Mouse (Mus musculus) MN1 (cell line): ENCODE measurements around the gene Zc3h7a.
"Not testable (repeated sequence)": the region's sequence is repeated elsewhere in the genome, so short reads cannot be mapped to it uniquely, and the experiment has no call there.

Experiments used
- DNase-seq: peaks from one replicate; pipeline ENCODE4 v3.0.0-alpha.2; 2016; ENCODE audit warnings: low spot score

Gene Zc3h7a

DNA sequence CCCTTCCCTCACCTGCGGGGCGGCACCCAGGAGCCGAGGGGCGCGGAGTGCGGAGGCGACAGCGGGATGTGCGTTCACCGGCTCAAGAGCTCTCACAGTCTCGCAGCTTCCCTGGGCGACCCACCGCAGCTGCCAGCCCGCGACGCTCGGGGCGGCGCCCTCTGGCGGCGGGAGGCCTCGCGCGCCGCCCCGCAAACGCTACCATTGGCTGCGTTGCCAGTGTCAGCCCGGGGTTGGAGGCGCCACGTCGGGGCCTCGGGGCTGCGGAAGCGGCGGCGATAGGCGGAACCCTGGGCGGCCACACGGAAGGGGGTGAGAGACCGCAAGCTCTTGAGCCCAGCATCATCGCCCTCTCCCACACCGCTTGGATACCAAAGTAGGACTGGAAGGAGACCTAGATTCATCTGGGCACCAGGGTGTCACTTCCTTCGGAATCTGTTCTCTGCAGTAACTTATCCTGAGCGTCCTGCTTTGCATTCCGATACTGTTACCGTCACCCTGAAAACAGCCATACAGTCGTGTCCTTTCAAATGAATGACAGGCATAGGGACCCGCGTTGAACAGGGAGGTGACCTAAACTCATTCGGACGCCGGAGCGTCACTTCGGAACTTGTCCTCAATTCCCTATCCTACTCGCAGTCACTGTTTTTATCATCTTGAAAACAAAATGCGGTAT lies at the start of gene Zc3h7a:
TSS of gene Zc3h7a (minus strand) at position 186 of the 676 bp plus-strand sequence.
- DNase-seq: peak; percentile 93

GRCm38 (mm10) chr16:11217801-11218200 lies 41.6 kb upstream of the Zc3h7a start:
- DNase-seq: no peak

DNA sequence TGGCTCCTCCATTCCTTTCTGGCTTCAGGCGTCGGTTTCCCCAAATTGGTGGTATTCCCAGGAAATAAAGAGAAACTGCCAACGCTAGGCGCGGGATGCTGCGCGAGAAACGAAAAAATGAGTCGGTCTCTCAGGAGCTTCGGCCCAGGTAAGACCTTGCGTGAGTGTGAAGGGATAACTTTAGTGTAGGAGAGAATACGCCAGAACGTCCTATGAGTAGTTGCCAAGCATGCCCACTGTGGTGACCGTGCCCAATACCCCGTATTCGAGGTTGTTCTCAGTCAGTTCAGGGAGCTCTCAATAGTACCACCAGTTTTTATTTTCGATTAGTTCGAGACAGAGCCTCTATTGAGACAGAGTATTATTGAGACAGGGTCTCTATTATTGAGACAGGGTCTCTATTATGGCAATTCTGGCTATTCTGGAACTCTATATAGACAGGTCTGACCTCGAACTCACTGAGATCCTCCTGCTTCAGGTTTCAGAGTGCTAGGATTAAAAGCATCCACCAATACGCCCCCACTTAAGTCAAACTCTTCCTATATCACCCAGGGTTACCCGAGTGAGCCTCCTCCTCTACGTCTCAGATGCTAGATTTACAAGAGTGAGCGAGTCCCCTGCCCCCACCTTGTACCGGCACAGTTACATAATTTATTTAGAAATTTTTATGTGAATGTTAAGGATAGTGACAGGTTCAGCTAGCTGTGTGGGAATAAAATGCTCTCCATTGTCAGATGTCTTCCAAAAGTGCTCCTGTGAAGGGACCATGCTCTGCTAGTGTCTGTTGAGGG lies 27.6 kb upstream of the Zc3h7a start:
- peak; percentile 14 for DNase-seq

GRCm38 (mm10) chr16:11202571-11203554 lies 26.7 kb upstream of the Zc3h7a start, which contains the start of gene Rsl1d1:
Gene Rsl1d1 (minus strand): TSS chr16:11203331.
- peak; percentile 96 for DNase-seq

- DNase-seq: no peak
These were observed 25.7 kb upstream of the Zc3h7a start for GRCm38 (mm10) chr16:11201740-11202394.

GRCm38 (mm10) chr16:11200247-11200646 lies 24.1 kb upstream of the Zc3h7a start:
- no peak for DNase-seq

DNA sequence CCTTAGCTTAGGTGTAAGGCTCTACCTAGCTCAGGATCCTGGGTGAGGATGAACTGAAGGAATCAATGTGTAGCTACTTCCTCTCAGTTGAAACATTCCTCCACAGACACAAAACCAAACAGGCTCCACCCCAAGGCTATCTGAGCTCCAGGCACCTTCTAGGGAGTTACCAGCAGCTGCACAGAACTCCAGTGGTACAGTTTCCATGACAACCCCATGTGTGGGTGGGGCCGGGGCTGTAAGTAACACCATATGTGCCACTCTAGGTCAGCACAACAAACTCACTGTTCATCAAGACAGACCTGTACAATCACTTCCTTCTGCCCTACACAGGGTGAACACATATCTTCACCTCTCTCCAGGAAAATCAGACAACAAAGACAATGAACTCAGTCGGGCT lies 22.3 kb upstream of the Zc3h7a start:
- peak; percentile 45 for DNase-seq

DNA sequence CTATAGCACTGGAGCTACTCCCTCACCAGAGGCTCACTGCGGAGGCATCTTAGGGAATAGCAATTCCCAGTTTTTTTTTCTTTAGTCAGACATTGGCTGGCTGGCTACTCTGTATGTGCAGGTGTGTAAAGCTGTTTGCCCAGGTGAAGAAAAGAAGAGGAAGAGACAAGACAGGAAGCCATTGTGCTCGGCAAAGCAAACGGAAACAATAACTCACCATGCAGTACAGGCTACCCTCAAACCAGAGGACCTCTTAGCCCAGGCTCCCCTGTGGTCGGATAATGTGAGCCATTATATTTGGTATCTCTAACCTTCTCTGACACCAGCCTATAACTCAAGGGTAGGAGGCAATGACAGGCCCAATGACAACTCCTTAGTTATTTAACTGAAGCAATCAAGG lies 20.9 kb upstream of the Zc3h7a start:
- no peak for DNase-seq

DNA sequence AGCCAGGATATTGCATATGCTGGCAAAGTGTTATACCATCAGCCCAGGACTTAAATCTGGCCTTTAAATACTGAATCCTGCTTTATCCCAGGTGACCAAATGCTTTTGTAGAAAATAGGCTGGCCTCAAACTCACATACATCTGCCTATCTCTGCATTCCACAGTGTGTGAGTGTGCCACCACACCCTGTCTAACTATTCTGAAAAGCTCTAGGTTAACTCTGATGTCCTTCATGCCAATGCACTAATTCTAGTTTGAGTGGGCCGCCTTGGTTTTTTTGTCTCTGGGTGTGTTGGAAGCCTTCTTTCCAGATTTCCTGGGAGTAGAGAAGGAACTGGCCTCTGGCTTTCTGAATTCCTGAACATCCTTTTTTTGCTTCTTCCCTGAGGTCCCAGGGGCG lies 17.0 kb upstream of the Zc3h7a start:
- no peak for DNase-seq

DNA sequence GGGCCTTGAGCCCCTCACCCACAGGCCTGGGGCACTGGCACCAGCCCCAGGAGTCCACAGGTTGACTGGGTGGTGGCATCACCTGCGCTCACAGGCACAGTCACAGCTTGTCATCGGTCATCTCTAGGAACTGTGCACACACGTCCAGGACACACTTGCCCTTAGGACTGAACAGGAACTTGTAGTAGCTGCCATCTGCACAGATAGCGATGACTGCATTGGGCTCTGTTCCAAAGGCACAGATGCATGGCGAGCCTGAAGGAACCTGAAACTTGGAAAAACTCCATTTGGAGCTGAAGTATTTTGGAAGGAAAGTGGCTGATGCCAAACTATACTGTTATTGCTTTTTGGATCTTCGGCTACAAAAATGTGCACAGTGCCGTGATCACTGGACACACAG lies 14.0 kb upstream of the Zc3h7a start:
- DNase-seq: peak; percentile 15

DNA sequence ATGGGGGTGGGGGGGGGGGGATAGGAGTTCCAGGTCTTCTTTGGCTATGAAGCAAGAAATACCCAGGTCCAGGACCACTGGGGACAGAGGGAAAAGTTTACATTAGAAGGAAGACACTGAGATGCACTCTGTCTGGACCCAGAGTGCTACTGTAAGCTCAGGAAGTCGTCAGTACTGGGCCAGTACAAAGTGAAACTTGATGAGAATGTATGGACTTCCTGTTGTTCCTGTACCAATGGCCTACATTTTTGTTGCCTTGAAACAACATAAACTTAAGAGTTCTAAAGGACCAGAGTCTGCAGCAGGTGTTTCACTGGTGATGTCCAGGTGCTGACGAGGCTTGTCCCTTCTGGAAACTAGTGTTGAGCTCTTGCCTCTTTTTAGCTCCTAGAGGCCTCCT lies 1.2 kb upstream of the Zc3h7a start:
- DNase-seq: no peak

- no peak for DNase-seq
These were observed 671 bp upstream of the Zc3h7a start for GRCm38 (mm10) chr16:11176884-11177244.

DNA sequence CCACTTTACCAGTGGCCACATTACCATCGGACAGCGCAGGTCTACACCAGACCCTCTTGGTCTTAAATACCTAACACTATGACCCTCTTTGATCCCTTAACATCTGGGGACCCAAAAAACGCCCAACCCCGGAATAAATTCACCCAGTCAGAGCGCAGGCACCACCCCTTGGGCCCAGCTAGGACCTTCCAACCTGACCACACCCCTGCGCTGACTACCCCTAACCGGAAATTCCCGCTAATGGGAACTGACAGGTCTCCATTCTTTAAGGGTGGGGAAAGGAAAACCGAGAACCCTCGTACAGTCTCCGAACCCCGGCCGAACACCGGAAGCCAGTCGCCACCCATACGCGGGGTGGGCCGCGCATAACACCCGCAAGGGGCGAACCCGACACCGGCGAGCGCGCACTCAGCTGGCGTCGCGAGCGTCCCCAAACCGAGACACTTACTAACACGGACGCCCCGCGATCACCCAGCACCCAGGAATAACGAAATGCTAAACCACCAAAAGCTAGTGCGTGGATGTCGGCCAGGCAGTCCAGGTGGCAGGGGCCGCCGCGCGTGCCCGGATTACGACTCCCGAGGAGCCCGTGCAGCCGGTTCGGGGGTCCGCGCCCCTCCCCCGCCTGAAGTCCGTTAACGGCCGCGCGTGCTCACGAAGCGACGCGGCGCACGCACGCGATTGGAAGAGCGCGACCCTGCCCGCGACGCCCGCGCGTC lies 545 bp downstream of the Zc3h7a start:
- DNase-seq: peak; percentile 74

- DNase-seq: no peak
These were observed 1.1 kb downstream of the Zc3h7a start for GRCm38 (mm10) chr16:11175100-11175488.

GRCm38 (mm10) chr16:11174671-11175081 lies 1.5 kb downstream of the Zc3h7a start:
- DNase-seq: peak; percentile 68

GRCm38 (mm10) chr16:11171679-11172078 lies 4.5 kb downstream of the Zc3h7a start:
- no peak for DNase-seq

- no peak for DNase-seq
These were observed 9.8 kb downstream of the Zc3h7a start for GRCm38 (mm10) chr16:11166431-11166830.

- DNase-seq: no peak
These were observed 11.4 kb downstream of the Zc3h7a start for GRCm38 (mm10) chr16:11164695-11165255.

DNA sequence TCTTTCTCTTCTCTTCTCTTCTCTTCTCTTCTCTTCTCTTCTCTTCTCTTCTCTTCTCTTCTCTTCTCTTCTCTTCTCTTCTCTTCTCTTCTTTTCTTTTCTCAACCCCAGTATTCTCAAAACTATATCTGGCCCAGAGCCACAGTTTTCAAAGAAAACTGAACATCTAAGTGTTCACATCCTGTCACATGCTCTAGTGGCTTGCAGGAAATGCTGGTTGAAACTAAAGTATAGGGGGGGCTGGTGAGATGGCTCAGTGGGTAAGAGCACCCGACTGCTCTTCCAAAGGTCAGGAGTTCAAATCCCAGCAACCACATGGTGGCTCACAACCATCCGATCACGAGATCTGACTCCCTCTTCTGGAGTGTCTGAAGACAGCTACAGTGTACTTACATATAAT lies 18.5 kb downstream of the Zc3h7a start:
- DNase-seq: not testable (repeated sequence)

DNA sequence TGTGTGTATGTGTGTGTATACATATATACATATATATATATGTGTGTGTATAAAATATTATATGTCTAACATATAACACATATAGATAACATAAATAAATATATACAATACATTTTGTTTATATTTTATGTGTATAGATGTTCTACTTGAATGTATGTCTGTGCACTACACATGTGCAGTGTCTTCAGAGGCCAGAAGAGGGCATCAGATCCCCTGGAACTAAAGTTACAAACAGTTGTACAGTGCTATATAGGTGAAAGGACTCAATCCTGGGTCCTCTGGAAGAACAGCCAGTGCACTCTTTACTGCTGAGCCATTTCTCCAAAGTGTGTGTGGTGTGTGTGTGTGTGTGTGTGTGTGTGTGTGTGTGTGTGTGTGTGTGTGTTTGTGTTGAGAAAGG lies 21.7 kb downstream of the Zc3h7a start:
- no peak for DNase-seq
